Mouse (Mus musculus) neutrophil, adult 65 days (primary cell): ENCODE measurements around the gene Ube2h. TPM values are rescaled to one million over a fixed set of nuclear protein-coding genes. Genes with fewer than 3 reads are reported as not detected.

Experiments used
- total RNA-seq: library from RNA; stranded (reverse); gene quantifications from 2 replicates; pipeline ENCODE4 v1.2.4, GENCODE M21; 2023

Gene Ube2h
- total RNA-seq: 62.7 and 91.6 TPM in 2 replicates

DNA sequence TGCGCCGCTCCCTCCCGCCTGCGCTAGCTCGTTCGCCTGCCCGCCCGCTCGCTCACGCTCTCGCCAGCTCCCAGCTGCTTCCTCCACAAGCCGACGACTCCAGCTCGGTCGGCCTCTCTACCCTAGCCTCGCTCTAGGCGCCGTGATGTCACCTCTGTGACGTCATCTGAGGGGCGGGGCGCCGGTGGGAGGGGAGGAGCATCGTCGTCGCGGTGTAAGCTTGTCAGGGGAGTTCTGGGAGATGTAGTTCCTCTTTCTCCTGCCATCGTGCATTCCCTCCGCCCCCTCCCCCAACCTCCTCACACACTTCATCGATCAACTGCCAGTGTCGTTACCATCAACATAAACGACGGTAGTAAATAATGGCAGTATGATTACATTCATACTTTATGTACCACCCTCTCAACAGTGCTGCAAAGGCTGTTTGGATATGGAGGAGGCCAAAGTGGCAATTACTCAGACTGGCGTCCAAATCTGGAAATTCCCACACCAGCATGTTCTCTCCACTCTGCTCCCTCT lies at the start of gene Ube2h:
Ube2h (minus strand) TSS at position 141 of the 519 bp plus-strand sequence.

Other genes starting within 250 kb of the Ube2h start
- 21.8 and 35.0 TPM in 2 replicates for gene Zc3hc1, start 86.5 kb upstream of the Ube2h start, total RNA-seq
- 21.2 and 28.0 TPM in 2 replicates for gene Klhdc10, start 97.3 kb upstream of the Ube2h start, total RNA-seq
- 13.5 and 15.8 TPM in 2 replicates for gene Tmem209, start 205.2 kb upstream of the Ube2h start, total RNA-seq
- gene Ssmem1, start 205.3 kb upstream of the Ube2h start, total RNA-seq: 0.82 and 2.6 TPM in 2 replicates
- gene Cpa2, start 237.0 kb upstream of the Ube2h start, total RNA-seq: not detected in 2 replicates